Mouse (Mus musculus) skeletal muscle tissue, adult 2 months (tissue): ENCODE measurements around the gene S100a4.

Experiments used
- DNase-seq: peaks from one replicate; pipeline ENCODE4 v3.0.0-alpha.2; 2012; ENCODE audit warnings: low read depth, low spot score

S100a4 gene

GRCm38 (mm10) chr3:90599401-90599800 is 4.2 kb upstream of the S100a4 start:
- DNase-seq = no peak

GRCm38 (mm10) chr3:90600036-90600435 is 3.5 kb upstream of the S100a4 start:
- DNase-seq = no peak

- peak; percentile 63 for DNase-seq
These were observed 2.9 kb upstream of the S100a4 start for GRCm38 (mm10) chr3:90600458-90601195.

- DNase-seq = no peak
These were observed 2.0 kb upstream of the S100a4 start, which contains the start of gene Gm42674 for GRCm38 (mm10) chr3:90601486-90602110. Gene Gm42674 (plus strand): TSS chr3:90601904.

- peak; percentile 84 for DNase-seq
These were observed 845 bp downstream of the S100a4 start for GRCm38 (mm10) chr3:90604416-90604815.

GRCm38 (mm10) chr3:90605049-90605448 is 1.5 kb downstream of the S100a4 start:
- no peak for DNase-seq

GRCm38 (mm10) chr3:90605736-90606135 is 2.2 kb downstream of the S100a4 start:
- no peak for DNase-seq

GRCm38 (mm10) chr3:90606185-90606584 is 2.6 kb downstream of the S100a4 start:
- DNase-seq = peak; percentile 79

- DNase-seq = no peak
These were observed 3.8 kb downstream of the S100a4 start for GRCm38 (mm10) chr3:90607361-90607760.

GRCm38 (mm10) chr3:90608223-90608622 is 4.7 kb downstream of the S100a4 start, which contains the start of gene S100a5:
Gene S100a5 (plus strand): TSS chr3:90608523.
- no peak for DNase-seq

- no peak for DNase-seq
These were observed 5.5 kb downstream of the S100a4 start for GRCm38 (mm10) chr3:90609102-90609501.

GRCm38 (mm10) chr3:90611494-90611893 is 7.9 kb downstream of the S100a4 start:
- no peak for DNase-seq

- peak; percentile 59 for DNase-seq
These were observed 8.5 kb downstream of the S100a4 start for GRCm38 (mm10) chr3:90612061-90612460.

GRCm38 (mm10) chr3:90612728-90613291 is 9.2 kb downstream of the S100a4 start, which contains the start of gene S100a6:
Gene S100a6 (plus strand): TSS chr3:90612882.
- DNase-seq = peak; percentile 86

GRCm38 (mm10) chr3:90613461-90614147 is 10.0 kb downstream of the S100a4 start:
- DNase-seq = no peak

- DNase-seq = no peak
These were observed 10.6 kb downstream of the S100a4 start for GRCm38 (mm10) chr3:90614148-90614530.

GRCm38 (mm10) chr3:90614611-90615251 is 11.2 kb downstream of the S100a4 start:
- no peak for DNase-seq

GRCm38 (mm10) chr3:90615415-90615814 is 11.8 kb downstream of the S100a4 start:
- peak; percentile 70 for DNase-seq

- DNase-seq = no peak
These were observed 12.3 kb downstream of the S100a4 start for GRCm38 (mm10) chr3:90615911-90616310.

- no peak for DNase-seq
These were observed 14.0 kb downstream of the S100a4 start for GRCm38 (mm10) chr3:90617586-90617985.

- no peak for DNase-seq
These were observed 18.0 kb downstream of the S100a4 start for GRCm38 (mm10) chr3:90621552-90621951.
